Mouse (Mus musculus) c-Kit-positive CD71-positive TER-119-positive erythroid progenitor cells, embryonic 14.5 days (primary cell): ENCODE data around the gene Nfx1.

Experiments used
- DNase-seq: peaks from one replicate; pipeline ENCODE4 v3.0.0-alpha.2; 2013; ENCODE audit warnings: low spot score

Nfx1 gene

GRCm38 (mm10) chr4:41047524-41048271 is 77.0 kb downstream of the Nfx1 start, which contains the start of gene Aqp7:
Aqp7 (minus strand) TSS chr4:41048139.
- no peak for DNase-seq

DNA sequence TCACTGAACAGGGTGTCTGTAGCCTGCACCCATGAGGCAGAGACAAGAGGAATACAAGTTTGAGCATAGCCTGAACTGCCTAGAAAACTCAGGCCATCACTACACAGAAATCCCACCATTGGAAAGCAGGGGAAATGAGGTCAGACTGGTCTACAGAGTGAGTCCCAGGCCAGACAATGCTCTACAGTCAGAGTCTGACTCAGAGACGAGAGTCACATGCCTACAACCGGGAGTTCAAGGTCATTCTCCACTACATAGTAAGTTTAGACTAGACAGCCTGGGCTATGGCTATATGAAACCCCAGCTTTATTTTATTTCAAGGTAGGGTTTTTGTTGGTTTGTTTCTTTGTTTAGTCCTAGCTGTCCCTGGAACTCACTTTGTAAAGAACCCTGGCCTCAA is 78.2 kb downstream of the Nfx1 start:
- no peak for DNase-seq

DNA sequence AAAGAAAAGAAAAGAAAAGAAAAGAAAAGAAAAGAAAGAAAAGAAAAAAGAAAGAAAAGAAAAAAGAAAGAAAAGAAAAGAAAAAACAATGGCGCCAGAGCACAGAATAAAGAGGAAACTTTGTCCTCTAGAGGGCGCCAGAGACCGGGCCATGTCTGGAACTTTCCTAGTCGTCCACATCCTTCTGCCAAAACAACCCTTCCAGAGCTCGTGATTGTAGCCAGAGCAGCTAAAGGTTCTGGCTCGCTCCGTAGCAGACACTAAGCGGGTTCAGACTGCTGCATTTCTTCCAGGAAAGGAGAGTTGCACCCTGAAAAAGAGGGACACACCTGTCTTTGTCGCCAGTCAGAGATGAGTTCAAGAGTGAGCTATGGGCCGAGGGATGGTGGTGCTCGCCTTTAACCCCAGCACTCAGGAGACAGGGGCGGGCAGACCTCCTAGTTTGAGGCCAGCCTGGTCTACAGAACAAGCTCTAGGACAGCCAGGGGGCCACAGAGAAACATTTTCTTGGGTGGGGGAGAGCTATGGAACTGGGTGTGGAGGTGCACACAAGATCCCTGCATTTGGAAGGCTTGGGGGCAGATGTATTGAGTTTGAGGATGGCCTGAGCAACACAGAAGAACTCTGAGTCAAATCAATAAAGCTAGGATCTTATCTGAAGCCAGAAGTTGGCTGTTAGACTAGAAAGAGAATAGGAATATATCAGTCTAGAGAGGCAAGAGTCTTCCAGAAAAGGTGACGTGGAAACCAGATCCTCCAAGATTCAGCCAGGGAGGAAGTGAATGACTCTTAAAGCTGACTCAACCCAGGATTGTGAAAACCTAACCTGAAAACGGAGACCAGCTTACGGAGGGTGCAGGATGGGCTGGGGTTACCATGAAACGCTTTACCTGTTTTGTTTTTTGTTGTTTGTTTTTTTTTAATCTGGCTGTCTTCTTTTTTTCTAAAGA is 80.3 kb downstream of the Nfx1 start:
- peak; percentile 87 for DNase-seq

DNA sequence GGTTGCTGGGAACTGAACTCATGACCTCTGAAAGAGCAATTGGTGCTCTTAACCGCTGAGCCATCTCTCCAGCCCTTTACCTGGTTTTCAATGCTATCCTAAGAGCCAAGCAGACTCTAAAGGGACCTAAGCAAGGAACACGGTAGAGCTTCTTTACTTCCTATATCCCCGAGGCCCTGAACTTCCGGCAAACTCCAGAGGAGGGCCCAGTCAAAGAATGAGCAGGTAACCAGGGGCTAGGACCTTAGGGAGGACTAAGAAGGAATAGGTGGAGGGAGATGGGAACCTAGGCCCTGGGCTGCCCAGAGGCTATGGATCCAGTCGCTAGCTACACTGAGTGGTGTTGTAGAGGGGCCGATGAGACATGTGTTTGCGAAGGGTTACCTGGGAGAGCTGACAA is 81.1 kb downstream of the Nfx1 start:
- DNase-seq: no peak

- no peak for DNase-seq
Measured at GRCm38 (mm10) chr4:41055111-41055510, 84.4 kb downstream of the Nfx1 start.

DNA sequence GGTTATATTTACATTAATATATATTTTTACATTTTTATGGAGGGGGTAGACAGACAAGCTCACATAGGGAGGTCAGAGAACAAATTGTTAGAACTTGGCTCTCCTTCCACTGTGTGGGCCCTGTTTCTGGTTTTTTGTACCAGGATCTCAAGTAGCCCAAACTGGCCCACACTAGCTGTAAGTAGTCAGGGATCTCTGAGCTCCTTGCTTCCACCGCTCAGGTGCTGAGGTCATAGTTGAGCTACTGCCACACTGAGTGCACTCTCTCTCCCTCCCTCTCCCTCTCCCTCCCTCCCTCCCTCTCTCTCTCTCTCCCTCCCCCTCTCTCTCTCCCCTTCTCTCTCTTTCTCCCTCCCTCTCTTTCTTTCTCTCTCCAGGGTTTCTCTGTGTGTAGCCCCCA is 85.5 kb downstream of the Nfx1 start:
- DNase-seq: no peak

DNA sequence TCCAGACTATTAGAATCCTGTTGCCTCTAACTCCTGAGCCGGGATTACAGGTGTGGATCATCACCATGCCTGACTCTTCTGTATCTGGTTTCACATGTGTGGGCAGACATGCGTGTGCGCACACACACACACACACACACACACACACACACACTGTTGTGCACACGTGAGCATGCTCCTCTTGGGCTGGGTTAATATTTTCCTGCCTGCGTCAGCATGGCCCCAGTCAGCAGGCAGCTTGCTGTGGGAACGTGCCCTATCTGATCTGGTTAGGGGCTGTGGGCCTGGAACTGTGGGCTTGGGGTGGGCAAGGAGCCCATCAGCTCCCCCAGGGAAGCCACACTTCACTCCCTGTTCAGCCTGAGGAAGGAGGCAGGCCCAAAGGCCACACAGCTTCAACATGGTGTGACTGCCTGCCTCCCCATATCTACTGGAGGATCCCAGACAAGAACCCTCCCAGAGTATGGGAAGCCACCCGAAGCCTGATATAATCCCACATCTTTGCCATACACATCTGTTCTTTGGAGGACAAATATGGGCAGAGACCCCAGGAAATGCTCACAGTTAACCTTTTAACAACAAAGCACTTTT is 86.1 kb downstream of the Nfx1 start:
- no peak for DNase-seq

GRCm38 (mm10) chr4:41057361-41057760 is 86.7 kb downstream of the Nfx1 start:
- no peak for DNase-seq

DNA sequence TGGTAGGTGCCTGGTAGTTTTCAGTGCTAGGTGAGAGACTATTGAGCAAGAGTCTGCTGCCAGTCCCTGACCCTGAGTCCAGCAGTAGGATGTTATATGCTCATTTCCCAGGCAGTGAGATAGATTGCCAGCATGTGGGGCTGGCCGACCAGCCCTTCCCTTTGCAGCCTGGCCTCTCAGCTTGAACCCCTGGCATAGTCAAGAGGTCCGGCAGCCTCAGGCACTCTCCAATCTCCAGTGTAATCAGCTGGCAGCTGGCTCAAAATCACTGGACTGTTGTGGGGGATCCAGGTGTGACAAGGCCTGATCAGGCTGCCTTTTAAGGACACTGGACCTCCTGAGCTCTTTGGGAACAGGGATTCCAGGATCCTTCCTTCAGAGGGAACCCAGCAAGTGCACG is 92.6 kb downstream of the Nfx1 start:
- no peak for DNase-seq

GRCm38 (mm10) chr4:41063894-41064673 is 93.4 kb downstream of the Nfx1 start:
- DNase-seq: no peak

GRCm38 (mm10) chr4:41065196-41065595 is 94.5 kb downstream of the Nfx1 start:
- no peak for DNase-seq

DNA sequence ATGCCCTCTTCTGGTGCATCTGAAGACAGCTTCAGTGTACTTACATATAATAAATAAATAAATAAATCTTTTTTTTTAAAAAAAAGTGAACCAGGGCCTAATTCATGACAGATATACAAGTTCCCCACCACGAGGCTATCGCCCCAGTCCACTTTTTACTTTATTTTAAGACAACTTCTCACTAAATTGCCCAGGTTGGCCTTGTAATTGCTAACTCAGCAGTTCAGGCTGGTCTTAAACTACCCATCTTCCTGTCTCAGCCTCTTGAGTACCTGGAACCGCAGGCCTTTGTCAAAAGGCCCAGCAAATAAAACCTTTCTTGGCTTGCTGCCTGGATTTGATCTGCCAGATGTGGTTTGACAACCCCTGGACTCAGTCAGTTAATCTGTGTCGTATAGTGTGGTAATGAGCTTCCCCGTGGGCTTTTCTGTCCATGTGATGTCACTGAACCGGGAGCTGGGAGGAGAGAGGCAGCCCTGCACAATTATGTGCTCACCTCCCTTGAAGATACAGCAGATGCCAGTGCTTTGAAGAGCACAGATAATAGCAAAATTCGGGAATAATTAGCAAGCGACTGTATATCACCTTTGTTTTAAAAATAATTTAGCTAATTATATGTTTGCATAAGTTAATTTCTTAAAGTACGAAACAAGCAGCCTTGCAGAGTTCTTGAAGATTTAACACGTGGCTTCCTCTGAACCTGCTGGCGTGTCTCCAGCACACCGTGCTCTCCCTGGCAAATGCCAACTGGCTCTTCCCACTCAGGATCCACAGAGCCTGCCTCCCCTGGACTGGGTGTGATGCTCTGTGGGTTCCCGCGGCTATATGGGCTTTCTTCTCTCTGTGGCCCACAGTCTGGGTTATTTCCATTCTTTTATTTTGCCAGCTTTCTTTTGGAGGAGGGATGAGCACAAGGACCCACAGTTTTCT is 101.1 kb downstream of the Nfx1 start:
- no peak for DNase-seq

- no peak for DNase-seq
Measured at GRCm38 (mm10) chr4:41073008-41073817, 102.5 kb downstream of the Nfx1 start.

GRCm38 (mm10) chr4:41074461-41074860 is 103.8 kb downstream of the Nfx1 start:
- no peak for DNase-seq
